Mouse (Mus musculus) limb, embryonic 11.5 days (tissue): ENCODE data around the gene Shc2. TPM values are rescaled to one million over a fixed set of nuclear protein-coding genes. Genes with fewer than 3 reads are reported as not detected.

ENCODE experiments used
- ATAC-seq: fragments of 200-750 bp; cut with Nextera tagmentation; 2 replicates; pipeline ENCODE4 v1.8.0; 2017; ENCODE audit warnings: low read depth; ENCODE audit not compliant: insufficient number of reproducible peaks, low FRiP score, low TSS enrichment
- DNase-seq: peaks from one replicate; pipeline ENCODE4 v3.0.0-alpha.2; 2015; ENCODE audit warnings: low spot score
- H3K27ac ChIP-seq: fragments of 300-500 bp; sonication (generic); replicated peaks from 2 replicates; pipeline ENCODE4 v1.5.1; 2014; ENCODE audit warnings: low read depth, mild to moderate bottlenecking, low read length
- H3K27me3 ChIP-seq: fragments of 300-500 bp; sonication (generic); 2 replicates; pipeline ENCODE4 v1.6.1; 2014; ENCODE audit warnings: mild to moderate bottlenecking, low read length, mixed read lengths; ENCODE audit not compliant: control insufficient read depth, insufficient read depth
- H3K36me3 ChIP-seq: fragments of 300-500 bp; sonication (generic); 2 replicates; pipeline ENCODE4 v1.6.1; 2014; ENCODE audit warnings: mild to moderate bottlenecking, low read length, moderate library complexity, mixed read lengths; ENCODE audit not compliant: control insufficient read depth, insufficient read depth
- H3K4me1 ChIP-seq: fragments of 300-500 bp; sonication (generic); 2 replicates; pipeline ENCODE4 v1.6.1; 2014; ENCODE audit warnings: low read length, mixed read lengths; ENCODE audit not compliant: control insufficient read depth, insufficient read depth
- H3K4me2 ChIP-seq: fragments of 300-500 bp; sonication (generic); 2 replicates; pipeline ENCODE4 v1.6.1; 2014; ENCODE audit warnings: low read depth, mild to moderate bottlenecking, moderate library complexity; ENCODE audit not compliant: severe bottlenecking
- H3K4me3 ChIP-seq: fragments of 300-500 bp; sonication (generic); 2 replicates; pipeline ENCODE4 v1.5.1; 2014; ENCODE audit warnings: low read depth, low read length
- H3K9ac ChIP-seq: fragments of 300-500 bp; sonication (generic); 2 replicates; pipeline ENCODE4 v1.6.1; 2014; ENCODE audit warnings: mild to moderate bottlenecking, low read length
- H3K9me3 ChIP-seq: fragments of 300-500 bp; sonication (generic); 2 replicates; pipeline ENCODE4 v1.6.1; 2016; ENCODE audit warnings: low read length; ENCODE audit not compliant: control insufficient read depth
- WGBS: fragments of 180-500 bp; shearing (Covaris S2); extraction: QIAGEN DNeasy Blood & Tissue Kit; methylation state at CpG from one replicate; pipeline ENCODE4 v1.1.7; 2014; 5-methylcytosine and 5-hydroxymethylcytosine counted together
- polyA plus RNA-seq: library from polyadenylated mRNA; unstranded; fragments of >200 nt; fragmentation: Nextera tagmentation; extraction: Ambion mirVana; gene quantifications from 2 replicates; pipeline ENCODE4 v1.2.1, GENCODE M21; 2014

The Shc2 gene
- polyA plus RNA-seq, 1 experiment from 2014 or later = 4.8 TPM

DNA sequence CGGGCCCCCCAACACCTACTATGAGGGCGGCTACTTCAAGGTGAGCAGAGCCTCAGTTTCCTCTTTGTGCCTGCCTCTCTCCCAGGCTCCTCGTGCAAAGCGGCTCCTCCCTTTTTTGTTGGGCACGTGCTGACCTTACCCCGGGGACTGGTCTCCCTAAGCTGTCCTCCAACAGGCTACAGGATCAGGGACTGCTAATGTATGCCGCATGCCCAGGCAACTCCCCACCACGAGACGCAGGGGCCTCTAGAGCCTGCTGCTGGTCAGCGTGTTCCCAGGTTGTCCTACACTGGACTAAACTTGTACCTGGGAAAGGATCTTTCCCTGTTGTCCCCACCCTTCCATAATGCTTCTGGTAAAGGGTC, 44.8 kb upstream of the Shc2 start:
- Histone ChIP-seq H3K4me2 (peak overlapping the region; percentile 85), H3K9ac (peak overlapping the region; percentile 79), H3K36me3 (peaks cover 20% of the 10 kb centered on the region), H3K9me3 (no peaks in the 10 kb centered on the region), H3K4me1 (peaks cover 12% of the 10 kb centered on the region), H3K27me3 (no peaks in the 10 kb centered on the region), H3K27ac (peak overlapping the region; percentile 36; the same call in 1 of the 2 replicates), H3K4me3 (peak overlapping the region; percentile 81)
- ATAC-seq (peak; percentile 11; the same call in 1 of the 2 replicates), DNase-seq (peak; percentile 51)
- under 1% methylated on average over 9 of the region's 10 CpGs for WGBS

DNA sequence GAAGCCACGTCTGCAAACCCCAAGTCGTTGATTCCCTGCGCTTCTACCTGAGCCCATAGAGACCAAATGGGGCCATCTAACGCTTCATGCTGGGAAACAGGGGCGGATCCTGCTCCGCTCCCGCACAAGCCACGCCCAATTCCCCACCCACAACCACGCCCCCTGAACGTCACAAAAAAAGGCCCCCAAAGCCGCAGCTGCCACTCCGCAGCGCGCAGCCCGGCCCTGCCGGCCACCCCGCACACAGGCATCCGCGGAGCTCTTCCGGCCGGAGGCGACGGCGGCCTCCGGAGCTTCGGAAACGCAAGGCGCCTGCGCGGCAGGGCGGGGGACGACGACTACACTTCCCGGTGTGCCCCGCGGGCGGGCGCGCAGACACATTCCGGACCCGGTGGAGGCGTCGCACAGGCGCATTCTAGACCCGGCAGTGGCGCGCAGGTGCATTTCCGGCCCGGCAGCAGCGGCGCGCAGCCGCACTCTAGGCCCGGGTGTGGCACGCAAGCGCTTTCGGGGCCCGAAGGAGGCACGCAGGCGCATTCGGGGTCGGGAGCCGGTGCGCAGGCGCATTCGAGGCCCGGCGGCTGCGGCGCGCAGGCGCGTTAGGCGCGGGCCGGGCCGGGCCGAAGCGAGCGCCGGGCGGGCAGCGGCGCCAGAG, 44.0 kb upstream of the Shc2 start, which contains the start of gene Cdc34:
Gene Cdc34 (plus strand): TSS at position 605 of the 655 bp plus-strand sequence.
- Histone ChIP-seq H3K9ac (peak within 1 kb of the TSS; percentile 79), H3K4me3 (peak within 1 kb of the TSS; percentile 81), H3K4me2 (peak within 1 kb of the TSS; percentile 85), H3K36me3 (peaks cover 16% of the 10 kb centered on the region), H3K27me3 (no peaks in the 10 kb centered on the region), H3K9me3 (no peaks in the 10 kb centered on the region), H3K4me1 (peaks cover 12% of the 10 kb centered on the region), H3K27ac (peak within 1 kb of the TSS; percentile 57)
- DNase-seq (peak; percentile 98), ATAC-seq (peak; percentile 93)
- under 1% methylated on average over 66 of the region's 84 CpGs for WGBS

DNA sequence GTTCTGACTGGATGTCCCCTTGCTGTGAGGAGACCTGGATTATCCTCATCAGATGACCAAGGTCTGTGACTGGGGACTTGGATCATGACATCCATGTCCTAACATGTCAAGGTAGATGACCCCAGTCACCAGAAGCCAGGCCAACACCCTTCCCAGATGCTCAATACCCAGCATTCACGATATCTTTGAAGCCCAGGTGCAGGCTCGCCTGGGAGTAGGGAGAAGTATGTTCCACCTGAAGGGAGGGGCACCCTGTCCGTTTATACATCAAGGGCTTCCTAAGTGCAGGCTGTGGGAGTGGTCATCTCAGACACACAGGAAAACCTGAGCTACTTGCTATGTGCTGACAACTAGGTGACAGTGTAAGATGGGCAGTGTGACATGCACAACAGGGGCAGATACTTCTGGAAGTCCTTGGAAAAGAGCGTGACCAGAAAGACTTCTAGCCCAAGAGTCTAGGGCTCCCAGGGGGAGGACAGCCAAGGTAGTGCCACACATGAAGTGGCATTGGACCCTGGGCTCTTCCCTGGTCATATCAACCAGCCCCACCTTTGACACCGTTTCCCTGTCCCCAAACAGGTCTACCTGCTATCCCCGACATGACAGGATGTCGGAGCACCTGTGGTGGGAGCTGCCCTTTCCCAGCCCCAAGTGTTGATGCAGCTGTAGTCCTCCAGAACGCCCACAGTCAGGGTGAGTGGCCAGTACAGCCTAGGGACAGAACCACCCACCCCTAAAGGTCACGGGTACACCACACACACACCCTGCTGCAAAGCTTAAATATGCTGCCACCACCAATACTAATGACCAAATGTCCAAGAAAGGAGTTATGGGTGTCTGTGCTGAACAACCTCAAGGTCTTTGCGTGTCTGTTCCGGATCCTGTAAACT, 43.1 kb upstream of the Shc2 start:
- 37% methylated on average over 11 of the region's 11 CpGs for WGBS
- Histone ChIP-seq H3K4me3 (peak overlapping the region; percentile 81), H3K9me3 (no peaks in the 10 kb centered on the region), H3K27ac (peak overlapping the region; percentile 57), H3K27me3 (no peaks in the 10 kb centered on the region), H3K4me2 (peak overlapping the region; percentile 65), H3K4me1 (peaks cover 12% of the 10 kb centered on the region), H3K9ac (peak overlapping the region; percentile 45; the same call in 1 of the 2 replicates), H3K36me3 (peaks cover 15% of the 10 kb centered on the region)
- peak; percentile 24 for ATAC-seq
- DNase-seq = no peak

DNA sequence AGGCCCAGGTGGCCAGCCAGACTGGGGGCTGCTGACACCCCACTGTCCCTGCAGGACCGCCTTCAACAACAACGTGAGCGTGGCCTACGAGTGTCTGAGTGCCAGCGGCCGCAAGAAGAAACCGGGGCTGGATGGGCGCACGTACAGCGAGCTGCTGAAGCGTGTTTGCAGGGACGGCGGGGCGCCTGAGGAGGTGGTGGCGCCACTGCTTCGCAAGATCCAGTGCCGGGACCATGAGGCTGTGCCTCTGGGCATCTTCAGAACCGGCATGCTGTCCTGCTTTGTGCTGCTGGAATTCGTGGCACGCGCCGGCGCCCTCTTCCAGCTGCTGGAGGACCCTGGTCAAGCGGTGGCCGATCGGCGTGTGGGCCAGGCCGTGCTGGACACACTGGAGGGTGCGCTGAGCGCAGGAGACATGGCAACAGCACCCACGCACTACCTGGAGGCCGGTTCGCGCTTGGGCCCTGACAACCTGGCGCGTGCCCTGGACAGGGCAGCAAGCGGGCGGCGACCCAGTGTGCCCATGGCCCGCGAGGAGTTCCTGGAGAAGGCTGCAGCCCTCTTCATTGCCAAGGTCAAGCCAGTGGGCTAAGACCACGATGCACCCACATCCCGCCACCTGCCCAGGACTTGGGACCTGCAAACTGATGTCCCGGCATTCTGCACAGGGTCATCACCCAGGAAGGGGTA, 37.8 kb upstream of the Shc2 start:
- no peak overlapping the region for H3K4me3 ChIP-seq
- H3K4me2 ChIP-seq = no peak overlapping the region
- peaks cover 3% of the 10 kb centered on the region; the same call in 1 of the 2 replicates for H3K36me3 ChIP-seq
- H3K27ac ChIP-seq = no peak overlapping the region
- DNase-seq (no peak), ATAC-seq (no peak)
- 0 out of 2 replicates have a peak, but pooled peaks cover 2% of the 10 kb centered on the region for H3K9me3 ChIP-seq
- peaks cover 2% of the 10 kb centered on the region for H3K4me1 ChIP-seq
- 52% methylated on average over 43 of the region's 44 CpGs for WGBS
- no peaks in the 10 kb centered on the region for H3K27me3 ChIP-seq
- no peak overlapping the region for H3K9ac ChIP-seq

DNA sequence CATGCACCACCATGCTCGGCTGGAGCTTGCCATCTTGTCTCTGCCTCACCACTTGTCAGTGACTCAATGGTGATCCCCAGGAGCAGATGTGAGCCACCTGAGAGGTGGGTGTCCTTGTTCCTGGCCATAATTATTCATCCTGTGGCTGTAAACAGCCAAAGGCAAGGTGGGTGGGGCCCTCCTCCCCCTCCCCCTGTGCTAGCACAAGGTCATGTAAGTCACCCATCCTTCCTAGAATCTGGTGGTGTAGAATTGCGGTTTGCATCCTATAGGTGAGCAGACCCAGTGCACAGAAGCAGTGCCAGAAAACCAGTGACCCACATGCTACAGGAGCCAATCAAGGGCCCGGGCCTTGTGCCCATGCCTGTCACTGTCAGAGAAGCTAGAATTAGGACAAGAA, 35.3 kb upstream of the Shc2 start:
- 0 out of 2 replicates have a peak, but pooled peaks cover 2% of the 10 kb centered on the region for H3K9me3 ChIP-seq
- 96% methylated on average over 3 of the region's 3 CpGs for WGBS
- H3K4me2 ChIP-seq = no peak overlapping the region
- H3K36me3 ChIP-seq = peaks cover 3% of the 10 kb centered on the region; the same call in 1 of the 2 replicates
- ATAC-seq = no peak
- H3K9ac ChIP-seq = no peak overlapping the region
- H3K4me3 ChIP-seq = no peak overlapping the region
- H3K27me3 ChIP-seq = no peaks in the 10 kb centered on the region
- H3K4me1 ChIP-seq = peaks cover 8% of the 10 kb centered on the region
- H3K27ac ChIP-seq = no peak overlapping the region
- DNase-seq = no peak

DNA sequence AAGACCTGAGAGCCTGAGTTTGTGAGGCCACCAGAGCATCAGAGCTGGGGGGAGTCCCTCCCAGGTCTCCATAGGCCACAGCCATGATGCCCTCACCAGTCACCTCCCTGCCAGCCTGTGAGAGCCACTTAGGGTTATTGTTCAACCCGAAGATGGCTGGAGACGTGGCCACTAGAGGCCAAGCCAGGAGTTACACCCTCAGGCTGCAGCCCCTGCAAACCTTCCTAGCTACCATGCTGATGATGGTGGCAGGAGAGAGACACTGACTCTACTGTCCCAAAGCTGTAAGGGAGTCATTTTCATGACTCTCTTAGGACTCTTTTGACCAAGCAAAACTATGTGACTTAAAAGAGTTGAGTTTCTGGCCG, 34.4 kb upstream of the Shc2 start:
- Histone ChIP-seq H3K27me3 (no peaks in the 10 kb centered on the region), H3K36me3 (peaks cover 3% of the 10 kb centered on the region; the same call in 1 of the 2 replicates), H3K4me3 (no peak overlapping the region), H3K9ac (no peak overlapping the region), H3K4me1 (peaks cover 8% of the 10 kb centered on the region), H3K27ac (no peak overlapping the region), H3K9me3 (0 out of 2 replicates have a peak, but pooled peaks cover 2% of the 10 kb centered on the region), H3K4me2 (no peak overlapping the region)
- ATAC-seq = no peak
- WGBS = 59% methylated on average over 3 of the region's 3 CpGs
- DNase-seq = no peak

DNA sequence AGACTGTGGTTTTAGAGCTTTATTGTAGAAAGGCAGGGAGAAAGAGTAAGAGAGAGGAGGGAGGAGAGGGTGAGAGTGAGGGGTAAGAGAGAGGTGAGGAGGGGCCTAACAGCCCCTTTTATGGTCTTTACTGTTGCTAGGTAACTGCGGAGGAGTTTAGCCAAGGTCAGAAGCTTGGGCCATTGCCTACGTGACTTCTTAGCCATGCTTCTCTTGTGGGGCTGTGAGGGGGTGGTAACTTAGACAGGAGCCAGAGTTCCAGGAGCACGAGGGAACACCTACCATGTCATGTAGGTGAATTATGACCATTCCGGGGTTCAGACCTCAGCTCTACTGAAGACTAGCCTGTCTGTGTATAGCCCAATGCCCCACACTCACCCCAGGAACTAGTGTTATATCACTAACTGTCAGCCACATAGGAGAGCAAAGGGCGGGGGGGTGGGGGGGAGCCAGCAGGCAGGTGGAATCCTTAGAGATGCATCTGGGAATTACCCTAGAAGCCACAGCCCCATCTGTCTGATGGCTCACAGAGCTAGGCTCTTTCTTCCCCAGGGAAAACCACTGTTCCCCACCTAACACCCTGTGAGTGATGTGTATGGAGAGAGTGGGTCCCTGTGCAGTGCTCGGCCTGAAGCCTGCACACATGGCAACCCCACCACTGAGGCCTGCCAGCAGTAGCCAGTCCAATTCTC, 33.8 kb upstream of the Shc2 start:
- Histone ChIP-seq H3K4me3 (no peak overlapping the region), H3K27ac (no peak overlapping the region), H3K27me3 (no peaks in the 10 kb centered on the region), H3K4me1 (peaks cover 8% of the 10 kb centered on the region), H3K36me3 (peaks cover 3% of the 10 kb centered on the region; the same call in 1 of the 2 replicates), H3K9ac (0 out of 2 replicates have a peak overlapping the region, but pooled peaks have one; percentile 27), H3K9me3 (0 out of 2 replicates have a peak, but pooled peaks cover 2% of the 10 kb centered on the region), H3K4me2 (no peak overlapping the region)
- no peak for DNase-seq
- no peak for ATAC-seq
- 46% methylated on average over 6 of the region's 6 CpGs for WGBS
